Mouse (Mus musculus) G1E-ER4 (cell line): ENCODE results near the gene Slc12a5. TPM values are rescaled to one million over a fixed set of nuclear protein-coding genes. Genes with fewer than 3 reads are reported as not detected.

Source experiments
- GATA1 ChIP-seq: IDR thresholded peaks from one replicate; pipeline ENCODE4 v1.8.0; 2012; ENCODE audit warnings: low read length, inconsistent platforms
- polyA plus RNA-seq: library from polyadenylated mRNA; stranded (reverse); fragments of >175 nt; gene quantifications from 2 replicates; pipeline ENCODE4 v1.2.3, GENCODE M21; 2012

Slc12a5 gene
- polyA plus RNA-seq, 1 experiment = 0.31 TPM

GRCm38 (mm10) chr2:164962183-164962580 is 1.6 kb downstream of the Slc12a5 start:
- no peak for TF ChIP-seq GATA1

DNA sequence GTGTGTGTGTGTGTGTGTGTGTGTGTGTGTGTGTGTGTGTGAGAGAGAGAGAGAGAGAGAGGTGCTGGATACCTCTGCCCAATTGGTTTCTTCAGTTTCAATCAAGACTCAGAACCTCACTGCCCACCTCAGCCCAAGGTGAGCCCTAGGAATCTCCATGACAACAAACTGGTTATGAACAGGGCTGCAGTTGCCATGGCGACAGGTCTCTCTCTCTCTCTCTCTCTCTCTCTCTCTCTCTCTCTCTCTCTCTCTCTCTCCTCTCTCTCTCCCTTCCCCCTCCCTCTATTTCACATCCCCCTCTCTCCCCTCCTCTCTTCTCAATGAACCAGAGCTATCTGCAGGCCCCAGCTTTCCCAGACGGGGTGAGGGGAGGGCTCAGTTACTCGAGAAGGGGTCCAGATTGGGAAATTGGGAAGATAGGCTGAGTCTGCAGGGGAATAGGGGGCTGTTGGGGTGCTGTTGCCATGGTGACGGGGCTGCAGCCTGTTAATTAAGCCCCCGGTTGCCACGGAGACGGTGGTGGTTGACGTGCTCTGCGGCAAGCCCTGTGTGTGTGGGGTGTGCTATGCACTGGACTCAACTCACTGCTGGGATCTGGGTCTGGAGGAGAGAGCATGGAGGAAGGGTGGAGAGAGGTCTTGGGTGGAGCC is 3.8 kb downstream of the Slc12a5 start:
- TF ChIP-seq GATA1 = no peak

GRCm38 (mm10) chr2:164964981-164965380 is 4.4 kb downstream of the Slc12a5 start:
- TF ChIP-seq GATA1 = no peak

- no peak for TF ChIP-seq GATA1
Observed at GRCm38 (mm10) chr2:164966381-164966780, 5.8 kb downstream of the Slc12a5 start.

DNA sequence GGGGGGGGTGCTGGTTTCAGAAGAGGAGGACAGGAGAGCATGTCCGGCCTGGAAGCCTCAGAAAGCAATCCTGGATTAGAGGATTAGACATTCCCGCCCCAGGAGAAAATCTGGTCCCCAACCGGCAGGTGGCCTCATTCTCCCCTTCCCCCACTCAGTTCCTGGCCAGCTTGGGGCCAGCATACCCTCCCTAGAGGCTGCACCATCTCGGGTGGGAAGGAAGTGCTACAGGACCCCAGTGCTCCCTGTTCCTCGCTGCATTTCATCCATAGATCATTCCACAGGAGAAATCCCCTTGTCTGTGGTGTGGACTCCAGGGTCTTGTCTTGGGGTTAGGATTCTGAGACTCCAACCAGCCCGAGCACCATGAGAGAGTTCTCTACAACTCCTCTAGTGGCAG is 6.6 kb downstream of the Slc12a5 start:
- no peak for TF ChIP-seq GATA1

GRCm38 (mm10) chr2:164967761-164968440 is 7.3 kb downstream of the Slc12a5 start:
- no peak for TF ChIP-seq GATA1

DNA sequence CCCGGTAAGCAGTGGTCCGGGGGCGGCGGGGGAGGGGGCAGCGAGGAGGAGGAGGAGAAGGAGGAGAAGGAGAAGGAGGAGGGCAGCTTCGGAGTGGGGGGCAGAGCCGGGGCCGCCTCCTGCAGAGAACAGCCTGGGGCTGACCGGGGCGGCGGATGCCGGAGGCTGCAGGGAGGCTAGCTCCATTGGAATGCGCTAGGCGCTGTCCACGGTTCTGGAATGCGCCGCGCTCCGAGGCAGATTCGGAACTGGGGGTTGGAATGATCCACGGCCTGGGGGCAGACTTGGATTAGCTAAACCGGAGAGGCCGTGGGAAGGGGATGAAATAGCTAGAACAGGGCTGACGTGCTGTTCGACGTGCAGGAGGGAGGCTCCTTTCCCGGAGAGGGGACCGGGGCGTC is 7.8 kb downstream of the Slc12a5 start:
- no peak for TF ChIP-seq GATA1

GRCm38 (mm10) chr2:164969348-164969781 is 8.8 kb downstream of the Slc12a5 start:
- no peak for TF ChIP-seq GATA1

DNA sequence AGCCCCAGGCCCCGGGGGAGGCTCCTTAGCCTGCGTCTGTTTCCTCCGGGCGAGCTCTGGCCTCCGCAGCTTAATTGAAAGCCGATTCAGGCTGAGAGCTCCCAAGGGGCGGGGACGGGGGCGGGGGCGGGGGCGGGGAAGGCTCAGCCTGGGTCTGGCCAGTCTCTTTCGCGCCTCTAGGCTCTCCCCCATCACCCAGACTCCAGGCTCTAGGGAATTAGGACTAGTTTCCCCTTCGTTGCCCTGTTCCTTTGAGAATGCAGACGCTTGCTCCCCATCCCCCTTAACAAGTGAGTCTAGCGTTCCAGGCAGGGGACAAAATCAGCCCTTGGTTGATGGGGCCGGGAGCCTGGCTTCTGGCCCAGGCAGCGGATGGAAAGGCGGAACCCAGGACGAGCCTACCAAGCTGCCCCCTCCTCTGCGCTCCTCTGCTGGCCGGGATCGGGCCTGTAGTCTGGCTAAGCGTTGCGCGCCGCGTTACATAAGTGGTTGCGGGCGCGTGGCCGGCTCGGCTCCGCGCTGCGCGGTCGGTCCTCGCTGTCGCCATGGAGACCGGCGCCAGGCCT is 10.1 kb downstream of the Slc12a5 start:
- no peak for TF ChIP-seq GATA1

GRCm38 (mm10) chr2:164972646-164973045 is 12.0 kb downstream of the Slc12a5 start:
- TF ChIP-seq GATA1 = no peak

- no peak for TF ChIP-seq GATA1
Observed at GRCm38 (mm10) chr2:164975611-164976010, 15.0 kb downstream of the Slc12a5 start.

- TF ChIP-seq GATA1 = no peak
Observed at GRCm38 (mm10) chr2:164979749-164980148, 19.1 kb downstream of the Slc12a5 start.

DNA sequence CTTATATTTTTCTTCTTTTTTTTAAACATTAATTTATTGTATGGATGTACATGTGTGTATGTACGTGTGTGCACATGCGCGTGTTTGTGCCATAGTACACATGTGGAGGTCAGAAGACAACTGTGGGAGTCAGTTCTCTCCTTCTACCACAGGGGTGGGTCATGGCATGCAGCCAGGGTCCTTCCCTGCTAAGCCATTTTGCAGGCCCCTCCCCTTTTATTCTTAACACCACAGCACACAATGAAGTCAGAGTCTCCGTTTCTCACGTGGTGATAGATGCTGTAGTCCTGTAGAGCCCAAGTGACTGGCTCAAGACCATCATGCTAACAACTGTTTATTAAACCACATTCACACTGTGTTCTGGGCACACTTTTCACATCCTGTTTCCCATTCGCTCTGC is 25.4 kb downstream of the Slc12a5 start:
- no peak for TF ChIP-seq GATA1

DNA sequence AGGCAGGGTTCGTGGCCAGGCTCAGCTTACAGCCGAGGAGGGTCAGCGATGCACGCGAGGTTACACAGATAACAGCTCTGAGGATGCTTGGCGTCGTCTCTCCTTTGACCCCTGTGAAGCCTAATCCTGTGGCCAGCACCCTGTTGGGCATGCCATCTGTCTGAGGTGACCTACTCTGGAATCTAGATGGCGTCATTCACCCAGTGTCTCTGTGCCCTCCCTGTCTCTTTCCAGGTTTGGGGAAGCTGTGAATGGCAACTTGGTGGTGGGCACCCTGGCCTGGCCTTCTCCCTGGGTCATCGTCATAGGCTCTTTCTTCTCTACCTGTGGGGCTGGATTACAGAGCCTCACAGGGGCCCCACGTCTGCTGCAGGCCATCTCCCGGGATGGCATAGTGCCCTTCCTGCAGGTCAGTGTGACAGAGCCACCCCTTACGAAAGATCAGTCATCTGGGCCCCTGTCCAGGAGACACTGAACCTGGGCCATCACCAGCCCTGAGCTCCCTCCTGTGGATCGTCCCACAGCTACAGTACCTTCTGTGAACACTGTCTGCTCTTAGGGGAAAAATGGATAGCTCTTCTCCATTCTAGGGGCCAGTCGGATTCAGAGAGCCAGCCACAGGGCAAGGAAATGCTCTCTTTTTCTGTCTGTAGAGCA is 25.9 kb downstream of the Slc12a5 start:
- no peak for TF ChIP-seq GATA1

GRCm38 (mm10) chr2:164988777-164989176 is 28.2 kb downstream of the Slc12a5 start:
- TF ChIP-seq GATA1 = no peak

- no peak for TF ChIP-seq GATA1
Observed at GRCm38 (mm10) chr2:164991111-164991510, 30.5 kb downstream of the Slc12a5 start.

DNA sequence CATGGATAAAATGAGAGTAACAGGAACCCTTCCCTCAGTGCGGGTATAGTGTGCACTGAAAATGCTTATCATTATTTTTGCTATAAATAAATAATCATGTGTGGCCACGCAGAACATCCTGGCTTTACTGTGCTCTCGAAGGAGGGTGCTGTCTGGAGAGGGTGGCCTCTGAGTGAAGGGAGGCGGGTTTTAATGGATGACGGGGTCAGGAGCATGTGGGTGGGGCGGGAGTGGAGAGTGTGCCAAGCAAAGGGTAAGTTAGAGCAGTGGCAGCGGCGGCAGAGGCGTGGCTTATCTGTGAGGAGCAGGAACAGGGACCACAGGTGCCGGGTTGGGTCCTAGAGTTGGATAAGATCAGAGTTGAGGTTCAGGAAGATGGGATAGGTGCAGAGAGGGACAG is 31.2 kb downstream of the Slc12a5 start:
- no peak for TF ChIP-seq GATA1
